Mouse (Mus musculus): ENCODE results near the gene Nlrp6. TPM values are rescaled to one million over a fixed set of nuclear protein-coding genes. Genes with fewer than 3 reads are reported as not detected.

Nlrp6 gene
- polyA plus RNA-seq, 1 experiment from 2014 or later = 0.14 TPM

- Histone ChIP-seq H3K4me3 (no peak overlapping the region), H3K27ac (no peak overlapping the region), H3K36me3 (peaks cover 50% of the 10 kb centered on the region), H3K4me1 (peaks cover 42% of the 10 kb centered on the region), H3K27me3 (ENCODE audit: insufficient read depth, poor library complexity, severe bottlenecking) (peaks cover 10% of the 10 kb centered on the region; the same call in 1 of the 2 replicates), H3K9me3 (no peaks in the 10 kb centered on the region)
- WGBS = 86% methylated on average over 5 of the region's 5 CpGs
- no peak for DNase-seq (ENCODE audit: low spot score)
Measured at GRCm38 (mm10) chr7:140945247-140945646, 24.5 kb downstream of the Nlrp6 start.

GRCm38 (mm10) chr7:140946311-140946710 is 25.6 kb downstream of the Nlrp6 start:
- H3K4me3 ChIP-seq = no peak overlapping the region
- peaks cover 50% of the 10 kb centered on the region for H3K36me3 ChIP-seq
- no peak for DNase-seq (ENCODE audit: low spot score)
- H3K27me3 ChIP-seq (ENCODE audit: insufficient read depth, poor library complexity, severe bottlenecking) = peaks cover 10% of the 10 kb centered on the region; the same call in 1 of the 2 replicates
- H3K4me1 ChIP-seq = peaks cover 46% of the 10 kb centered on the region
- peak overlapping the region; percentile 62 for H3K27ac ChIP-seq
- no peaks in the 10 kb centered on the region for H3K9me3 ChIP-seq
- WGBS = 79% methylated on average over 10 of the region's 10 CpGs

DNA sequence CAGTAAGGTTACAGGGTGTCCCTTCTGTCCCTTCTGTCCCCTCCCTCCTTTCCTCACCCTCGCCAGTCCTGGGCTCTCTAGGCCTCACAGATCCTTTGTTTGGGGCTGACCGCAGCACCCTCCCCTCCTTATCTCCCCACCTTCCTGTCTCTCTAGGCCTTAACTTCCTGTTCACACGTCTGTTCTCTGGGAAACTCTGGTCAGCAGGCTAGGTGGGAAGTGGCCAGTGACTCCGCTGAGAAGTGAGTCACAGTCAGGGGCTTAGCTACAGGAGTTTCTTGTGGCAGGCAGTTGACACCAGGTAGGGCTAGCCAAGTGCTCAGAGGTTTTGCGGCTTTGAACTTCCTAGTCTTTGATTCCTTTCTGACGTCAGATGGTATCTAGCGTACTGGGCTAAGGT is 26.3 kb downstream of the Nlrp6 start:
- Histone ChIP-seq H3K27ac (peak overlapping the region; percentile 62), H3K36me3 (peaks cover 50% of the 10 kb centered on the region), H3K4me3 (no peak overlapping the region), H3K9me3 (no peaks in the 10 kb centered on the region), H3K27me3 (ENCODE audit: insufficient read depth, poor library complexity, severe bottlenecking) (peaks cover 10% of the 10 kb centered on the region; the same call in 1 of the 2 replicates), H3K4me1 (peaks cover 43% of the 10 kb centered on the region)
- no peak for DNase-seq (ENCODE audit: low spot score)
- 25% methylated on average over 7 of the region's 7 CpGs for WGBS

DNA sequence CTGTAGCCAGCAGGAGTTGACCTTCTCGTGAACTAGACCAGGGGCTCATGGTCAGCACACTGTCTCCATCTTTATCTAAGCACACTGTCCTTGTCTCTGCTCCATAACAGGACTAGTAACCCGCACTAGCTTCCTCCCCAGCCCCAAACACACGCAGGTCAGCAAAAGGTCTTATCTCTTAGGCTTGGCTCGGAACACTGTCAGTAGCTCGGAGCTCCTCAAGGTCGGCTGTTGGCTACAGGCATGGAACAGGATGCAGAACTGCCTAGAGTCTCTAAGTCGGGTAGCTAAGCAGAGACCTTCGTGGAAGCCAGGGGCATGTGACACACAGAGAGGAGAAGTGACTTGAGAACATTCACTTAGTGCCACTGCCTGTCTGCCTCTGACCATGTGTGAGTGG is 27.5 kb downstream of the Nlrp6 start:
- Histone ChIP-seq H3K4me3 (no peak overlapping the region), H3K27ac (0 out of 2 replicates have a peak overlapping the region, but pooled peaks have one; percentile 48), H3K36me3 (peaks cover 55% of the 10 kb centered on the region), H3K9me3 (no peaks in the 10 kb centered on the region), H3K27me3 (ENCODE audit: insufficient read depth, poor library complexity, severe bottlenecking) (peaks cover 6% of the 10 kb centered on the region; the same call in 1 of the 2 replicates), H3K4me1 (peaks cover 40% of the 10 kb centered on the region)
- WGBS = 44% methylated on average over 8 of the region's 8 CpGs
- no peak for DNase-seq (ENCODE audit: low spot score)

DNA sequence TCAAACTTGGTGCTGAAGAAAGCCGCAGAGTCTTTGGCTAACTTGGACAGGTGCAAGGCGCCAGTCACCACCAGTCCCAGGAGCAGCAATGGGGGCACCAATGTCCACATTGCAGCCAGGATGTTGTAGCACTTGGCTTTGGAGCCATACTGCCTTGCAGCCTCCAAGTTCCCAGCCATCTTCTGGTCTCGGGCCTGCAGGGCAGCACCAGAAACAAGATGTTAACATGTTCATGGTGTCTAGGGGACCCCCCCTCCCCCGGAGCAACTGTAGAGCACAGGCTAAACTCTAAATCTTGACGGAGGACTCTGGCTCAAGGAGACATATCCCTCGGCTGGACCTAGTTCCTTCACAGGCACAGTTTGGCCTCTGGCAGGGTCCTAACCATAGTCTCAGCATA is 28.6 kb downstream of the Nlrp6 start:
- 82% methylated on average over 6 of the region's 6 CpGs for WGBS
- H3K36me3 ChIP-seq = peaks cover 56% of the 10 kb centered on the region
- no peak overlapping the region for H3K27ac ChIP-seq
- peaks cover 50% of the 10 kb centered on the region for H3K4me1 ChIP-seq
- 0 out of 2 replicates have a peak, but pooled peaks cover 1% of the 10 kb centered on the region for H3K27me3 ChIP-seq (ENCODE audit: insufficient read depth, poor library complexity, severe bottlenecking)
- peak; percentile 70 for DNase-seq (ENCODE audit: low spot score)
- no peaks in the 10 kb centered on the region for H3K9me3 ChIP-seq
- H3K4me3 ChIP-seq = no peak overlapping the region

DNA sequence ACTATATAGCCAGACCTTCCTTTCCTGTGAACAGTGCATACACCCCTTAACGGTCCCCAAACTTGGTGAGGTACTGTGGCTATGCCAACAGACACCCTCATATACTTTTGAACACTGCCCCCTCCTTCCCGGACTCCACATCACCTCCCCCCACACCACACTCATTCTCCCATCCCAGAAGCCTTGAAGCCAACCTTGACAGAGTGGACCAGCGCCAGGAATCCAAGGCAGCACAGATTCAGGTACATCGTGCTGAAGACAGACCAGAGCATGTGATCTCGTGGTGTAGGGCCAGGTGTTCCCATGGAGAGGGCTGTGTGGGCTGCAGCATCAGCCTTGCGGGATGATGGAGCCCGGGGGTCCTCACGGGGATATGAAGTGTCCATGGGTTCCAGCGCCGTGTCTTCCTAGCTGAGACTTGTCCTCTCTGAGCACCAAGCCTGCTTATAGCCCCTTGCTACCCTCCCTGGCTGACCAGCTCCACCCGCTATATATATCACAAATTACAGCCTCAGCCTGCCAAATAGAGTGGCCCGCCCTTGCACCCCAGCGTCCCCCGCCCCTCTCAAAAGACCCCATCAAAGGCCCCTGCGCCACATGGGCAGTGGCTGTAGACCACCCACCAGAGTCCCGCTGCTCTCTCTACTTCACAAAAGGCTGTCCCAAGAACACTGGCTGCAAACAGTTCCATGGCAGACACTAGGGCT is 29.3 kb downstream of the Nlrp6 start, which contains the start of gene Ifitm5:
Ifitm5 (minus strand) TSS at position 468 of the 707 bp plus-strand sequence.
- H3K36me3 ChIP-seq = peaks cover 51% of the 10 kb centered on the region

GRCm38 (mm10) chr7:140951051-140951450 is 30.3 kb downstream of the Nlrp6 start:
- Histone ChIP-seq H3K4me3 (no peak overlapping the region), H3K27ac (0 out of 2 replicates have a peak overlapping the region, but pooled peaks have one; percentile 13), H3K27me3 (ENCODE audit: insufficient read depth, poor library complexity, severe bottlenecking) (no peaks in the 10 kb centered on the region), H3K4me1 (peaks cover 65% of the 10 kb centered on the region), H3K36me3 (peaks cover 41% of the 10 kb centered on the region), H3K9me3 (no peaks in the 10 kb centered on the region)
- 52% methylated on average over 8 of the region's 8 CpGs for WGBS
- no peak for DNase-seq (ENCODE audit: low spot score)

More for the DNA sequence above, 29.3 kb downstream of the Nlrp6 start, which contains the start of gene Ifitm5:
- Histone ChIP-seq H3K27ac (0 out of 2 replicates have a peak within 1 kb of the TSS, but pooled peaks have one; percentile 13), H3K4me1 (peaks cover 57% of the 10 kb centered on the region), H3K9me3 (no peaks in the 10 kb centered on the region), H3K4me3 (no peak within 1 kb of the TSS), H3K27me3 (ENCODE audit: insufficient read depth, poor library complexity, severe bottlenecking) (no peaks in the 10 kb centered on the region)
- 85% methylated on average over 16 of the region's 16 CpGs for WGBS
- DNase-seq (ENCODE audit: low spot score) = no peak

GRCm38 (mm10) chr7:140951765-140952164 is 31.1 kb downstream of the Nlrp6 start:
- H3K27ac ChIP-seq = no peak overlapping the region
- no peaks in the 10 kb centered on the region for H3K9me3 ChIP-seq
- no peaks in the 10 kb centered on the region for H3K27me3 ChIP-seq (ENCODE audit: insufficient read depth, poor library complexity, severe bottlenecking)
- H3K36me3 ChIP-seq = peaks cover 35% of the 10 kb centered on the region
- H3K4me1 ChIP-seq = peaks cover 66% of the 10 kb centered on the region
- no peak overlapping the region for H3K4me3 ChIP-seq
- 73% methylated on average over 6 of the region's 6 CpGs for WGBS
- DNase-seq (ENCODE audit: low spot score) = no peak

DNA sequence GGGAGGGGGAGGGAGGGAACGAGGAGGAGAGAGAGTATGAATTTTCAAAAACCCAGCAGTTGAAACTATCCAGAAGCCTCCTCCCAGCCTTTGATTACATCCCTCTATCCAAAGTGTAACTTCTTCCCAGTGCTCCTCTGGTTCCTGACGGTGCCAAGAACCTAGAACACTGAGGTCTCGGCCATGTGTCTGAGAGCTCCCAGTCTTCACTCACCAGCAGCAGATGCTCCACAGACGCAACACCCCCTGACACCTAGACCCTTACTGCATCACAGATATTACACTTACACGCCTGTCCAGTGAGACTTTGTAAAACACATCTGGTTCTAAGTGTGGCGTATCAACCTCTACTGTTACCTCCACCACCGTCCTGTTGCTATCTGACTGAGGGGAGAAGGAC is 31.7 kb downstream of the Nlrp6 start:
- Histone ChIP-seq H3K4me3 (no peak overlapping the region), H3K27me3 (ENCODE audit: insufficient read depth, poor library complexity, severe bottlenecking) (no peaks in the 10 kb centered on the region), H3K36me3 (peaks cover 30% of the 10 kb centered on the region), H3K9me3 (no peaks in the 10 kb centered on the region), H3K27ac (no peak overlapping the region), H3K4me1 (peaks cover 61% of the 10 kb centered on the region)
- WGBS = 72% methylated on average over 7 of the region's 7 CpGs
- DNase-seq (ENCODE audit: low spot score) = no peak

GRCm38 (mm10) chr7:140953133-140953532 is 32.4 kb downstream of the Nlrp6 start:
- 73% methylated on average over 11 of the region's 11 CpGs for WGBS
- Histone ChIP-seq H3K27me3 (ENCODE audit: insufficient read depth, poor library complexity, severe bottlenecking) (no peaks in the 10 kb centered on the region), H3K4me1 (peaks cover 54% of the 10 kb centered on the region), H3K27ac (no peak overlapping the region), H3K36me3 (peaks cover 23% of the 10 kb centered on the region), H3K4me3 (no peak overlapping the region), H3K9me3 (no peaks in the 10 kb centered on the region)
- no peak for DNase-seq (ENCODE audit: low spot score)

DNA sequence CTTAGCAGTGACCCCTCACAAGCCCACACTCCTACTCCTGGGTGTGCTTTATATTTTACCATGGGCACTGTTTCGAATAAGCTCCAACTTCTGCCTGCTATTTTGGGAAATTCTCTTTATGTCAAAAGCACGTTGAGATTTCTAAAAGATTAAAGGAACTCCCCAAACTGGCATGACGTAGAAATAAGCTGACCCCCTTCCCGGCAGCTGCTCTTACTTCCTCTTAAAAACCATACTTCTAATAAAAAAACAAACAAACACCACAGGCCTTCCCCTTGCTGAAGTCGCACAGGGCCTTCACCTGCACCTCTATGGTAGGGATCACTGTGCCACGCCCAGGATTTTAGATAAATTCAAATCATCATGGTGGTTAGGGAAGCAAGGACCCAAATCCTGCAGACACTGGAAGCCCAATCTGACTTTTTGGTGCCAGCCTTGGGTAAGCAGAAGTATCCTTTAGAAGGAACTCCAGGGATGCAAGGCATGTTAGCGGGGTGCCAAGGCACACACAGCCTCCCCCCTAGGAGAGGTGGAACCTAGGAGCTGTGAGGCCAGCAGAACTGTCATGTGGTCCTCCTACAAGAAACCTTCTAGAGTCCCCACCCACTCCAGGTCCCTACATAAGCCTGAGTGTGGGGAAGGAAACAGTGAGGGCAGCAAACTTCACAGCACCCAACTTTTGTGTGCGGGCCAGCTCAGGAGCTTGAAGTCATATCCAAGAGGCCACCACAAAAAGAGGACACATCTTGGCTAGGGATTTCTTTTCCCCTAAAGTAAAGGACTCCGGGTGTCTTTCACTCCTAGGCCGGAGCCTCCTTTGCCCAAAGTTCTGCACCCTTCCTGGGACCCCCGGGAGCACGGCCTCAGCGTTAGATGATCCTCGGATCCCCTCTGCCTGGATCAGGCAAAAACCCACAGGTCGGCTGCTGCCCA is 33.4 kb downstream of the Nlrp6 start:
- peaks cover 13% of the 10 kb centered on the region; the same call in 1 of the 2 replicates for H3K36me3 ChIP-seq
- WGBS = 59% methylated on average over 15 of the region's 15 CpGs
- no peak for DNase-seq (ENCODE audit: low spot score)
- peak overlapping the region; percentile 66 for H3K4me3 ChIP-seq
- no peaks in the 10 kb centered on the region for H3K9me3 ChIP-seq
- peaks cover 47% of the 10 kb centered on the region for H3K4me1 ChIP-seq
- H3K27ac ChIP-seq = no peak overlapping the region
- H3K27me3 ChIP-seq (ENCODE audit: insufficient read depth, poor library complexity, severe bottlenecking) = 0 out of 2 replicates have a peak, but pooled peaks cover 6% of the 10 kb centered on the region

- H3K4me3 ChIP-seq = peak overlapping the region; percentile 66
- peaks cover 47% of the 10 kb centered on the region for H3K4me1 ChIP-seq
- H3K27ac ChIP-seq = 0 out of 2 replicates have a peak overlapping the region, but pooled peaks have one; percentile 86
- H3K36me3 ChIP-seq = 0 out of 2 replicates have a peak, but pooled peaks cover 7% of the 10 kb centered on the region
- 8% methylated on average over 9 of the region's 9 CpGs for WGBS
- 0 out of 2 replicates have a peak, but pooled peaks cover 6% of the 10 kb centered on the region for H3K27me3 ChIP-seq (ENCODE audit: insufficient read depth, poor library complexity, severe bottlenecking)
- DNase-seq (ENCODE audit: low spot score) = no peak
- H3K9me3 ChIP-seq = no peaks in the 10 kb centered on the region
Measured at GRCm38 (mm10) chr7:140954733-140955071, 34.0 kb downstream of the Nlrp6 start.
